Mouse (Mus musculus) T-helper 2 cell (primary cell): ENCODE results near the gene Col8a1.

Experiments
- in situ Hi-C: fragments of 300-600 bp; cut with MboI, MseI; formaldehyde crosslinking; loops from one replicate; pipeline ENCODE4 v1.15.1; 2025; ENCODE audit warnings: high pct_unique_total_duplicates

Gene Col8a1

DNA sequence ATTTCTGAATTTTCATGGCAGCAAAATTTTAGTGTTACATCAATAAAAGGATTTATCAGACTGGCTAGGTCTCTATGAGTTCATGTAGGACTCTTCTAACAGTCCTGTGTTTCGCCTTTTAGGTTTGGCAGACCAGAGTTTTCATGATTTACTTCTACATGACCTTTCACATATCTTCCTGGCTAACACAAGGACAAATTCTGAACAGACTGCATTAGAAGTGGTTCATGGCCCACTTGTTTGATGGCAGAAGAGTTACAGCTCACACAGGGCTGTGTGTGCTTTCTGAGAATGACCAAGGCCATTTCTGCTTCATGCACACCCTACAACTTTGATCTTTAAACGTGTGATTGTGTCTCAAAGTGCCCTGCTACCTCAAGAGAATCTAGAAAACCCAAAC is 82.3 kb downstream of the Col8a1 start:
- in situ Hi-C loops, result no loop called here

DNA sequence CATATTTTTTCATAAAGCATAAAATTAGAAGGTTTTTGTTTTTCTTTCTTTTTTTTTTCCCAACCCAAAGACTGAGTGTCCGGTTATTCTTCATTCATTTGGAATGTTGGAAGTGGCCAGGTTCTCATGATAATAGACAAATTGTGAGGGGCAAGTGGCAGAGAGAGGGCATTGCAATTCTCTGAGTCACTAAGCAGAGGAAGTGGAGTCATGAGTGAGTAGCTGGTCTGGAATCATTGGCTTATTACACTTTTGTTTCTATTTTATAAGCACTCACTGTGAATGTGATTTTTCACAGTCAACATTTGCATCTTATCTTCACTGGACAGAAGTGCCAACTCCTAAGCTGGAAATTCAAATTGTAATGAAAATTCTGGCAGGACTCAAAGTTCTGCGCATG is 82.9 kb downstream of the Col8a1 start:
- in situ Hi-C loops, result no loop called here

DNA sequence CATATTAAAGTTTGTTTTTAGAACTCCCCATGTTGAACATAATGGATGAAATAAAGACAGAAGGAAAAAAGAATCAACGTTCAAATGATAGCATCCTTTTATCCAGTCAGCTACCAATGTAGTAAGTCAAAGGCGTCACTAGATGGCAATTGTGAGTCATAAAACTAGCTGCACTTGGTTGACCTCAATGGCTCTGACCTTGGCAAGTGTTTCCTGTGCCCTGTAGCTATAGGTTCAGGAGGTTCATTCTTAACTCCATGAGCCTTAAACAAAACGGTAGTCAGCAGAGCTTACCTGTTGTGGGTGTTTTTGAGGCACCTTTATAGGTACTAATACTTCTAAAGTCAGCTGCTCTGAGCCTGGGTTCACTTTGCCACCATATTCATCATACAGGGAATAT is 85.2 kb downstream of the Col8a1 start:
- in situ Hi-C loops, result no loop called here

DNA sequence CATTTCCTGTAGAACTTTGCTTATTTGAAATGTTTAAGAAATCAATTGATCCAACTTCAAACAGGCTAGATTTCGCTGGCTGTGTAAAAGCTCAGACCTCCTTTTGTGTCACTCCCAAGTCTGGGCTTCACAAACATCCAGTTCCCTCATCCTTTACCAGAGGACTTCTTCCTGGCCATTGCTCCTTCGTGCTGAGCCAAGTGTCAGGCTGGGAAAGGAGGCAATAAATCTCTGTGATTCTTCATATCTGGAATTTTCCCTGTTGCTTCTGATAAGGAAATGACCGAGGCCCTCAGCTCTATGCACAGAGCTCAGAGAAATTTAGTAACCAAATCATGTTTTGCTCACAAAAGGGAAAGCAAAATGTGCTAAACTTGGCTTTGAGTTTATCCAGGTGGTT is 91.9 kb downstream of the Col8a1 start:
- in situ Hi-C loops, result no loop called here

DNA sequence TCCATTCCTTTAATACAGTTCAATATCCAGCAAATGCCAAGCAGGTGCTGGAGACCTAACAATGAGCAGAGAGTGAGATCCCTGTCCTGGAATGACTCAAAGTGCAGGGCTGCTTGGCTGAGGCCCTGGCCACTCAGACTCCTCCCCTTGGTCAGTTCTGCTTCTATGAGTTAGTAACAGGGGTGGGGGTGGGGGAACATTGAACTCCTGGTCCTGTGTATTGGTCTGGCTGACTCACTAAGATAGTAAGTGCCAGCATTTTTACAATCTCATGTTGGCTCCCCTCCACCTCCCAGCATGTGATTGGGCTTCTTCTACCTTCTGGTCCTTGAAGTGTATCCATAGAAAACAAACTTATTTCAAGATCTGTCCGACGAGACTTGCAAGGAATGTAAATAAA is 104.6 kb downstream of the Col8a1 start:
- in situ Hi-C loops, result no loop called here

DNA sequence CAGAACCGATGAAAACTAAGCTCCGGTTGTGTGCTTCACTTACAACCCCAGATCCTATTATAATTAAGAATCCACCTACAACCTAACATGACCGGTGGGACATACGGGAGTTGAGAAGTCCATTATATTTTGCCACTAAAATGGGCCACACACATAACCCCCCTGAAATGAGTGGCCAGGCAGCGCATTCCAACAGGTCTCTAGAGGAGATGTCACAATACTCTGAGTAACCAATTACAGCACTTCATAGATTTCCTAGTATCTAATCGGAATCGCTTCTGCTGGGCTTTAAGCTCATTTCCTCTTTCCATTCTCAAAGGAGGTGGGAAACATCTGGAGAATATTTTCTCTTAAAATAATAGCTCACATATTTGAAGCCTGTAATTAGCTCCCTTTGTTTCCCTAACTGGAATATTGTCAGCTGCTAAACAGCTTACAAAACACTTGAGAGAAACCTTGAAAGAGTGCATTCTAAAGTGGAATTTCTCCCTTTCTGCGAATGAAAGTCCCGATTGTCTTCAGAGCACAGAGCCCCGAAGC is 113.1 kb downstream of the Col8a1 start:
- in situ Hi-C loops, result no loop called here

DNA sequence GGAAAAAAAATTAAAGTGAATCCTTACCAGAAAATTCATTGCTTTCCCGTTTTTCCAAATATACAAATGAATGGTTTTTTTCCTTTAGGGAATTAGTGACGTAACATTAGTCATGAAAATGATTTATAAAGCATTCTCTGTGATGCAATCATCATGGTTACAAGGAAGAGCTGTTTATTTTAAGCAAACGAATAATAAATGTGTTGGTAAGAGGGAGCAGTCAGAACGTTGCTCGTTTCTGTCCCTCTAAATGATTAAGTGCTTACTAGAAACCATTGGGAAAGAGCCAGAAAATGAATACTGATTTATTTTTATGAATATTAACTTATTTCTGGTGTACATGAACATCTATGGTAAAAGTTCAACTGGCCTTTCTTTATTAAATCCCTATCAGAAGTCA is 119.8 kb downstream of the Col8a1 start:
- in situ Hi-C loops, result no loop called here

DNA sequence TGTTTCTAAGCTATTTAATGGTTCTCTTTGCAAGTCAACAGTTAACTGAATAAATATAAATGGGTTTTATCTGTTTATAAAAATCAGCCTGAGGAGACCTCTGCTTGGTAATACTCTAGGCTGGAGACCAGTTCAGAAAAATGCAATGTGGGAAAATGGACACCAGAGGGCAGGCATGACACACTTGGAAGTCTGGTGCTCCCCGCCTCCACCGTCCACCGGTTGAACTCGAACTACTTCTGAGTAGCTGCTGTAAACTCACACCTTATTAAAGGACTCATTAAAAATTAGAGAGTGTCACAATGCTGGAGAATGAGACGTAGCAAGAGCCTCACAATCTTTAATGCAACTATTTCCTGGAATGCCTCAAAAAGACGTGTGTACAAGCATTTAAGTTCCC is 120.3 kb downstream of the Col8a1 start:
- in situ Hi-C loops, result no loop called here

DNA sequence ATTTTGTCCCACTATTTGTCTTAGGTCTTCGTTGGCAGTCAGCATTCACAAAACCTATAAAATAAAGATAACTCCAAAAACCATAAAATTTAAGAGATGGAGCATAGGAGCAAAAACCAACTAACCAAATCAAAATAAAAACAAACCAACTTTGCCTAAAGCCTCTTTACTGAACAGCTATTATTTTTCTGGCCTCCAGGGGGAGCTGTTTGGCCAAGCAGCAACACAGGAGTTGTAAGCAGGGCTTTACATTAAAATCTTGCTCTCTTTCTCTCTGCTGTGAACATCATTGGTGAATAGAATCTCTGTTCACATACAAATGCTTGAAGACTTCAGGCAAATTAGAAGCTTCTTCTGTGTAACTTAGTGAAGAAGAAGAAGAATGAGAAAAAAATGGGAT is 142.8 kb downstream of the Col8a1 start:
- in situ Hi-C loops, result loop anchor here (25.0 kb wide), 2 partner anchors 899 to 1051 kb away; partner anchors contain the start of genes Cpox and Tfg

DNA sequence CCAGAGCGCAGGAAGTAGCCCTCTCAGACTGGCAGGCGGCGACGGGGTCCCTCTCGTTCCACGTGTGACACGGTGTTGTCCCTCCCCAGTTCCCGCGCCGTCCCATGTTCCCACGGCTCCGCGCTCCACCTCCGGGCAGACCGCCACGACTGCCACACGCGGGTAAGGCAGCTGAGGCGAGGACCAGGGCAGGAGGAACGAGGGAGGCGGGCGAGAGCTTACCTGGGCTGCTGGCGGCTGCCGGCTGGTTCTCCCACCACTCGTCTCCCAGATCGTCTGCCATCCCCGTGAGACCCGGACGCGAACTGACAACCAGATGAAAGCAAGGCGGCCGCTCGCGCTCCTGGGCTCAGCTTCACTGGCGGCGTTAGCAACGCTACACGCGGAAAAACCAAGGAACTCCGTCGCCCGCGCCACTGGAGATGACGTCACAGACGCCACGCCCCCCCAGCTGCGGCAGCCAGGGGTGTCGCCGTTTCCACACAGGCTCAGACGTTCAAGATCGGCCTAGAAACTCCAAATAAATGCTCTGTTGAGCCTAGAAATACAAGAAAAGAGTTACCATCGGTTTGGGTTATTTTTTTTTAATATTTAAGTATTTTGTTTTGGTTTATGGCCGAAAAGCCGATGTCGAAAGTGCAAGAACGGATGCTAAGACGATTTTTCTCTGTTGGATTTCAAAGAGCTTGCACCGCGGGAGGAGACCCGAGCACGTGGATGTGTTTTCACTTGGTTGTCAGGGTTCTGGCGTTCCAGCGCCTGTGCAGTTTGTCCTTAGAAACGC is 147.9 kb downstream of the Col8a1 start, which contains the start of gene Cmss1:
Gene Cmss1, minus strand, starts transcription at position 421 of the 784 bp plus-strand sequence.
- in situ Hi-C loops, result loop anchor here (25.0 kb wide), 2 partner anchors 894 to 1056 kb away; partner anchors contain the start of genes Cpox and Tfg

DNA sequence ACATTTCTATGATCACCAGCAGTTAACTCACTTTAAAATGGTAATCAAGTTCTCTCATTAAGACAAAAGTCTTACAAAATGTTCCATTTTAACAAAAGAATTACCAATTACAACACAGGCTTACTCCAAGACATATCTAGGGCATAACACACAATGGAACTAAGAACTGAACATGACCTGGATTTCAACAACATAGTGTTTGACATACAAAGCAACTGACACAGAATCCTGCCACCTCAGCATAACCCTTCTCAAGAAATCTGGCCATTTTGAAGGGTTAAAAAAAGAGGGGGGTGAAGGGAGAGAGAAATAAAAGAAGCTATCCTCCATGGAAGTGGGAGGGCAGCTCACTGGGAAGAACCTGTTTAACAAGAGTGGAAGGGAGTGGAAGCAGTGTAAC is 153.5 kb downstream of the Col8a1 start:
- in situ Hi-C loops, result loop anchor here (25.0 kb wide), 2 partner anchors 889 to 1061 kb away; partner anchors contain the start of genes Cpox and Tfg

DNA sequence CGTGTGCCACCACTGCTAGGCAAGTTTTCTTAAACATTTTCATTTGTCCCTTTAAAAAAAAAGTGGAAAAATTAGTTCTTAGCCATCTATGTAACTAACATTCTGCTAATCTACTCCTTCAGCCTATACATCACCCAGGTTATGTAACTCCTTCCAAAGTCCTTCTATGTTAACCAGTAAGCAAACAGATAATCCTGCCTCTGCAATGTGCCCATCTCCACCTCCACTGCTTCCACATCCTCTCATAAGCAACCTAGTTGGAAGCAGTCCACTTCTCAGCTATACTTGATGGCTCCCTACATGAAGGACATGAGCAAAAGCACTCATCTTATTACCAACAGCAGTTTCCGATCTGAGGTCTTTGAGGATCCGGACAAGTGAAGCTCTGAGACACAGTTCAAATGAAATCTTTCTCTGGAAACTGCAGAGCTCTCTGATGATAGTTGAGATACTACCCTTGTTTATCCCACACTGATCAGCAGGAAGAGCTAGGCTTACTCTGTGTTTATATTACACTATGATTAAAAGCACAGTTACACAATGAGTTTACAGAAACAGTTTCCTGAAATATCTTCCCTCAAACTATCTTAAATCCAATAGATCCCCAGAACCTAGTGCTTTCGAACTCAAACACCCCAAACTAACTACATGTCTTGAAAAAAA is 157.1 kb downstream of the Col8a1 start:
- in situ Hi-C loops, result loop anchor here (5.0 kb wide), 1 partner anchor 350 kb away; no protein-coding TSS in a partner anchor

DNA sequence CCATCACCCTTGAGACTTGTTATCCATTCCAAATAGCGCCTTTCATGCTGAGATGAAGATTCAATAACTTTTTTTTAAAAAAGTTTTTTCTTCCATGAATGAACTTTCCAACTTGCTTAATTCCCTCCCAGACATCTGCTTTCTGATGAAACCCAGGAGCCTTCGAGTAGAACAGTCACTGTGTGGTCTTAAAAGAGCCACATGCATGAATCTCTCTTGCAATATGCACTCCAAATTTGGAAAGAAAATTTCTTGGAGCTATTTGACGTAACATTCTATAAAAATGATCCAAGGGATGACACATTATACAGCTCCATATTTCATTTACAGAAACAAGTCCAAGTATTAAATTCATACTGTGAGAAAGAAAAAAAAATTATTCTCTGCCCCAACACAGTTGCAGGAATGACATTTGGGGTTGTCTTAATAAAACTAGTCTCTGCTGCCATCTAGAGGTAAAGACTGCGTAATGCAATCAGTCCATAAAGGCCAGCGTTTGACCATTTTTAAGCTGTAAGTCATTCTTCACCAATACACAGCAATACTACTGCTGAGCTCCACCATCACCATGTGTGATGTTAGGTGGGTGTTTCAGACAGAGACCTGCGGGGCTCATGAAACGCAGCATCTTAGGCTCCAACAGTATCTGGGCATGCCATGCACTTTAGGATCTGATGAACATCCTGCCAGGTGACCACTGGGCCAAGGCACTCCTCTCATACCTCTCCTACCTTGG is 160.9 kb downstream of the Col8a1 start:
- in situ Hi-C loops, result no loop called here

DNA sequence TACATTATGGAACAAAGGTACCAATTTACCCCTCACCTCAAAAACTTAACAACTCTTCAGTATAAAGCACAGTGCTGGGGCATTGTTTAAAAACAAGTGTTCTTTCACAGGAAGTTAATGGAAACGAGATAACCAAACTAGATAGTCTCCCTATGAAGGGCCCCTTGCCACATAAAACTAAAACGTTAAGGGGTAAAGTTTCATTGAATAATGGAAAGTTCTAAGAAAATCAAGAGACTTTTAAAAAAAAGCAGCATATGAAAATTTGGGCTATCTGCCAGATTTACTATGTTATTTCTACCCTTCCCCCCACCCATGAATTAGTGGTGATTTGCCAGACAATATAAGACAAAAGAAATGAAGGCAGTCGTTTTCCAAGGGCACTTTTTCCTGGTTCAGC is 169.3 kb downstream of the Col8a1 start:
- in situ Hi-C loops, result no loop called here

DNA sequence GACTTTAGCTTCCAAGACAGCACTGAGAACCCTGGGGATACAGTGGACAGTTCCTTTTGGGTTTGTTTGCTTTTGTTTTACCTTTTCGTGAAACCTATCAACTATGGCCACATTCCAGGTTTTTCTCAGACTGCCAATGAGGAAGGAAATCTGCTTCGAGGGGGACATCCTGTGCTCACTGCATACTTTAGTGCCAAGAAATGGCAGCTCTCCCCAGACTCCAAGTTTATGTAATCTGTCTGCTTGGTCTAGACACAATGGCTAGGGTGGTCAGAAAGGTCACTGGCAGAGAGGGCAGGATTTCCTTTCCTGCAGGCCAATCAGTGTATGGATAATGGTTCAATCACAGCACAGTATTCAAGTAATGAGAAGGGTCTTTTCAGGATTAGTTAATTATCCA is 172.5 kb downstream of the Col8a1 start:
- in situ Hi-C loops, result no loop called here

DNA sequence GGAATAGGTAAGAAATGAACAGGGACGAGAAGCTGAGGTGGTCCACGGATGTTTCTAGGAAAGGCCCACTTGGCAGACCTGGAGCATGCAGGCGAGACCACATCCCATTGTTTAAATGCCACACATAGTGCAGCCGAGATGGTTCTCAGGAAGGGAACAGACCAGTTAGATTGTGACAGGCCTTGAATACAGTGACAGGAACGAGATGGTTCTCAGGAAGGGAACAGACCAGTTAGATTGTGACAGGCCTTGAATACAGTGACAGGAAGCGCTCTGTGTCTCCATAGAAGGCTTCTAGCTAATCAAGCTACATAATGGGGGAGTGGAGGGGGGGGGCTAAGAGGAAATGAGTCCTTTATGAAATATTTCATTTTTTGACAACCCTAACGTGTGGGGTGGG is 174.5 kb downstream of the Col8a1 start:
- in situ Hi-C loops, result no loop called here

DNA sequence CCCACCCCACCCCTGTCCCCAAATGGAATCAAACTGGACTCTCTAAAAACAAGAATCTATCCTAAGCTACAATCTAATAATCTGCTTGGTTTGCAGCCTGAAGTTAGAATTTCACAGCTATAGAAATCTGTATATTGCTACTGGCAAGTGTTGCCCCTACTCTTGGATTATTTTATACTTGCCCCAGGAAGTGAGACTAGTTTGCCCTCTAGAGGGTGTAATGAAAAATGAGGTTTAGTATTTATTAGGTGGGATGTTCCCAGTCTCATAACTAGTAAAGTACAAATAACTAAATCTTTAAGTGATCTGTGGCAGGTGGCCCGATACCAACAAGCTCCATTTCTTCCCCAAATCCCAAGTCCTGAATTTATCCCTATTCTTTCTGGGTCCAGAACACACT is 177.0 kb downstream of the Col8a1 start:
- in situ Hi-C loops, result no loop called here

DNA sequence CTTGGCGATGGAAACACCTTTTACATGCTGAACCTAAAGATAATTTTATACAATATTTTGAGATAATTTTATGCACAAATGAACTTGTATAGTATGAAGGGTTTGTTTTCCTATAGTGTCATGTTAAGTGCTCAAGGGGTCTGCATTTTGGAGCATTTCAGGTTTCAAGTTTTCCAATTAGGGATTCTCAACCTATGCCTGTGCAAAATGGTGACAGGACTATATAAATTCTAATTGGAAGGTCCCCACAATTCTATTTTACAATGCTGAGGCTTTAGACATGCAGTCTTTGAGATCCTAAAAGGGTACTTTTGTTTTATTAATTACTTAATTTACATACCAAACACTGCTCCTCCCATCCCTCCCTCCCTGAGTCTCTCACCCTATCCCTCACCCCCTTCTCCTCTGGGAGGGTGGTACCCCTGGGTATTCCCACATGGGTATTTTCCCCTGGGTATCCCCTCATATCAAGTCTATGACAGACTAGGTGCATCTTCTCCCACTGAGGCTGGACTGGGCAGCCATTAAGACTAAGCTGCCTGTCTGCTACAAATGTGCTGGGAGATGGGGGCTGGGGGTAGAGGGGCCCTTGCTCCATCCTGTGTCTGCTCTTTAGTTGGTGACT is 178.7 kb downstream of the Col8a1 start:
- in situ Hi-C loops, result no loop called here
